Mouse (Mus musculus) ES-Bruce4 (cell line): ENCODE measurements around the gene Frmd8. TPM values are rescaled to one million over a fixed set of nuclear protein-coding genes. Genes with fewer than 3 reads are reported as not detected.

Experiments used
- H3K27ac ChIP-seq: 2 replicates; pipeline ENCODE4 v1.5.1; 2012; ENCODE audit warnings: low read length, inconsistent platforms; ENCODE audit not compliant: insufficient read depth
- H3K27me3 ChIP-seq: 2 replicates; pipeline ENCODE4 v1.6.1; 2012; ENCODE audit warnings: mild to moderate bottlenecking, low read length, inconsistent platforms; ENCODE audit not compliant: control insufficient read depth, poor library complexity, insufficient read depth, severe bottlenecking
- H3K36me3 ChIP-seq: 2 replicates; pipeline ENCODE4 v1.6.1; 2012; ENCODE audit warnings: inconsistent platforms, mild to moderate bottlenecking, low read length, moderate library complexity; ENCODE audit not compliant: control insufficient read depth, poor library complexity, insufficient read depth, severe bottlenecking
- H3K4me1 ChIP-seq: one replicate; pipeline ENCODE4 v1.8.1; 2011; ENCODE audit warnings: low read length; ENCODE audit not compliant: control insufficient read depth, insufficient read depth
- H3K4me3 ChIP-seq: 2 replicates; pipeline ENCODE4 v1.5.1; 2011; ENCODE audit warnings: low read depth, mild to moderate bottlenecking, low read length
- H3K9ac ChIP-seq: 2 replicates; pipeline ENCODE4 v1.6.1; 2012; ENCODE audit warnings: low read depth, mild to moderate bottlenecking, inconsistent platforms; ENCODE audit not compliant: poor library complexity, severe bottlenecking
- H3K9me3 ChIP-seq: replicated peaks from 2 replicates; pipeline ENCODE4 v1.6.1; 2012; ENCODE audit warnings: mild to moderate bottlenecking, low read length, inconsistent platforms; ENCODE audit not compliant: control insufficient read depth, poor library complexity, insufficient read depth, severe bottlenecking
- CTCF ChIP-seq: IDR thresholded peaks from one replicate; pipeline ENCODE4 v1.8.1; 2011; ENCODE audit warnings: low read depth, low read length
- EP300 ChIP-seq: IDR thresholded peaks from 2 replicates; pipeline ENCODE4 v1.6.1; 2011; ENCODE audit warnings: low read depth, low read length; ENCODE audit not compliant: insufficient read depth
- POLR2A ChIP-seq: IDR thresholded peaks from one replicate; pipeline ENCODE4 v1.8.1; 2011; ENCODE audit warnings: low read length; ENCODE audit not compliant: insufficient read depth
- polyA plus RNA-seq: library from polyadenylated mRNA; stranded (reverse); fragments of >200 nt; gene quantifications from 2 replicates; pipeline ENCODE4 v1.2.4, GENCODE M21; 2011; ENCODE audit warnings: low read depth; ENCODE audit not compliant: missing spikeins, insufficient read depth, insufficient read length

Frmd8 gene
- polyA plus RNA-seq, 1 experiment, result 26.3 TPM

DNA sequence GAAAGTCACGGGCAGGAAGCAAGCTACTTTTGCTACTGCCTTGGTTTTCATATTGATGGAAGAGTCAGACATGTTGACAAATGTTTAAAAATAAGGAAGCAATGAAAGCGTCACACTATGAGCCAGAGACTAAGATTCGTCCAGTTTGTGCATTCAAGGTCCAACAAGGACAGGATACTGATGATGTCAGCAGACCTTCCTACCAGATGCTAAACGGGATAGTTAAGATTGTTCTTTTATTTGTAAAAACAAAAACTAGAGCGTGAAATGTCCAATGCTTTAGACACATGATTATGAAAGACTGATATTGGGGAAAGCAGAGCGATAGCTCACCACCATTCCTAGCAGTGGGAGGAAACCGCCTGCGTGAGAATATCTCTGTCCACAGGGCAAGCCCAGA lies 37.5 kb downstream of the Frmd8 start:
- no peak for TF ChIP-seq CTCF
- no peak for TF ChIP-seq EP300
- no peak for TF ChIP-seq POLR2A
- Histone ChIP-seq H3K9me3 (no peaks in the 10 kb centered on the region; the same call in 1 of the 2 replicates), H3K27me3 (no peaks in the 10 kb centered on the region), H3K36me3 (no peaks in the 10 kb centered on the region), H3K4me3 (no peak overlapping the region), H3K27ac (peak overlapping the region; percentile 48), H3K4me1 (peaks cover 3% of the 10 kb centered on the region), H3K9ac (no peak overlapping the region)

DNA sequence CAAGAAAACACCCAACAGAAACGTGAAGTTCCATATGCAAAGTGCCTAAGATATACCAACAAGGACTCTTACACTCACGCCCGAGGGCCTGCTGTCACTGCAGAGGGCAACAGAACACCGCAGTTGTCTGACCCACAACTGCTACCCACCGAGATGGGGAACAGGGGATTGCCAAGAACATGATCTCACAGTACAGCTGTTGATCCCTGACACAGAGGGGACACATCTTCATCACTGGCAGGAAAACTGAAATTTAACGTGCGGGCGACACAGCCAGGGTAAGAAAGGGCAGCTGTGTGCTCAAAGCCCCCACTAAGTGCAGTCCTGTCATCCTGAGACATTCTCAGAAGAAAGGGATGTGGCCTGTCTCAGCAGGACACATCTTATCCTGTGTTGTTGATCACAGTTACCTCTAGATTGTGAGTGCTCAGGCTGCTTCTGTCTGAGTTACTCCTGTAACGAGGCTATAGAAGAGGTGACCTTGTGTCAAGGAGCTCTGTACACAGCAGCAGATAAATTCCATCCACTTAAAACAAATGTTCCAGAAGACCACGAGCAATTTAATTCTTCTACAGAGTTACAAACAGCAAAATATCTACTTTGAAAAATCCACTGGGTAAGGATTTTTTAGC lies 38.0 kb downstream of the Frmd8 start:
- Histone ChIP-seq H3K9ac (no peak overlapping the region), H3K9me3 (no peaks in the 10 kb centered on the region; the same call in 1 of the 2 replicates), H3K4me1 (peaks cover 3% of the 10 kb centered on the region), H3K4me3 (no peak overlapping the region), H3K27ac (peak overlapping the region; percentile 48), H3K36me3 (no peaks in the 10 kb centered on the region), H3K27me3 (no peaks in the 10 kb centered on the region)
- no peak for TF ChIP-seq EP300
- no peak for TF ChIP-seq CTCF
- TF ChIP-seq POLR2A, result no peak

DNA sequence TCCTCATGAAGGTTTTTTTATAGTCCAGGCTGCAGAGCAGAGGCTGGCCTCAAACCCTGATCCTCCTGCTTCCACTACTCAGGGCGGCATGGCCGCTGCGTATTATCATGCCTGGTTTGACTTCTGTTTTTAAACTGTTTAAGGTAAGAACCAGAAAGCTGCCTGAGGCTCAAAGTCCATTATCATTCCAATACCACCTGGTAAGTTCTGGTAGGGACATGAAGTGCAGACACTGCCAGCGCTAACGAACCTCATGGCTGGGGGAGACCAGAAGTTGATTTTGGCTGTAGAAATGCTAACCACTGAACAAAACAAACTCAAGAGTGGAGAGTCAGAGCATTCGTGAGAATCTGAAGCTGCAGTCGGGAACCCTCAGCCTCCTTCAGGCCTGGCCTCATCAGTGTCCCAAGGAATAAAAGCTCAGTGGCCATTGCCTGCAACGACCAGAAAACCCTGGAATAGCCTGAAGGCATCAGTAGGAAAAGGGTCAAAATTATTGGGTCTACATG lies 39.1 kb downstream of the Frmd8 start:
- Histone ChIP-seq H3K4me1 (peaks cover 3% of the 10 kb centered on the region), H3K27me3 (no peaks in the 10 kb centered on the region), H3K27ac (0 out of 2 replicates have a peak overlapping the region, but pooled peaks have one; percentile 7), H3K9me3 (no peaks in the 10 kb centered on the region; the same call in 1 of the 2 replicates), H3K36me3 (no peaks in the 10 kb centered on the region), H3K4me3 (no peak overlapping the region), H3K9ac (no peak overlapping the region)
- TF ChIP-seq POLR2A (no peak), EP300 (no peak), CTCF (no peak)

DNA sequence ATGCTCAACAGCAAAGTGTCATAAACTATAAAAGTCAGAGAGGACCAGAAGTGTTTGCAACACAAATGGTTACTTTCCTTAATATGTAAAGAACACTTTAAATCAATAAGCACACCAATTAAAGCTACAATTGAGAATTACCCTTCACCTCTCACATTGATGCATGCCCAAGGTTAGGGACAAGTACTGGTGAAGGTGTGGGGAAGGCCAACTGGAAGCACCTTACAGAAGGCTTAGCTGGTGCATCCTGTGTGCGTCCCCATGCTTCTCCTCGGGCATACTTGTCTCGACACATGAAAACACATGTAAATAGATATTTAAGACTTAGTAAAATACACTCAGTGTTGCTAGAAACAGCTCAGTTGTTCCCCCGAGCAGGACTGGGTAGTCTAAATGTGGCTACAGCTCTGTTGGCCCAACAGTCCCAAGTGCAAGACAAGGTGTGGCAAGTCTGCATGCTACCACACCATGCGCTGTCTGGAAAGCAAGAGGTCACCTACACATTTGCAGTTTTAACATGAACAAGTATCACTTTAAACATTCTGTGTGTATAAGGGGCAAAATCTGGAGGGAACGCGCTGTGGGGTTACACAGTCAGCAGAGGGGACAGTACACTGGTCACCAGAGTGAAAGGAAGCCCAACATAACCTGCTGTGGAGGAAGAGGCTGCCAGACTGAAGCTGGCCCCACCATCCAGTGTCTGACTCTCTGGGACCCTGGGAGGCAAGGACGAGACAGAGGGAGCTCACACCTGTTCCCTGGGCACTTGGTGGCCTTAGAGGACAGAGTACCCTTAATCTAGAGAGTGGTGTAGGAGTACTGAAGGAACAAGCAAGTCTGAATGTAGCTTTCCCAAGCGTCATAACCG lies 39.8 kb downstream of the Frmd8 start:
- peaks cover 3% of the 10 kb centered on the region for H3K4me1 ChIP-seq
- H3K9me3 ChIP-seq, result no peaks in the 10 kb centered on the region; the same call in 1 of the 2 replicates
- TF ChIP-seq EP300 (no peak), CTCF (no peak), POLR2A (no peak)
- no peak overlapping the region for H3K27ac ChIP-seq
- no peaks in the 10 kb centered on the region for H3K27me3 ChIP-seq
- no peak overlapping the region for H3K9ac ChIP-seq
- no peak overlapping the region for H3K4me3 ChIP-seq
- H3K36me3 ChIP-seq, result no peaks in the 10 kb centered on the region

GRCm38 (mm10) chr19:5834260-5834925 lies 40.7 kb downstream of the Frmd8 start:
- TF ChIP-seq EP300, result no peak
- no peak for TF ChIP-seq CTCF
- no peak for TF ChIP-seq POLR2A
- Histone ChIP-seq H3K27ac (no peak overlapping the region), H3K9ac (no peak overlapping the region), H3K9me3 (no peaks in the 10 kb centered on the region; the same call in 1 of the 2 replicates), H3K27me3 (no peaks in the 10 kb centered on the region), H3K4me1 (peaks cover 3% of the 10 kb centered on the region), H3K4me3 (no peak overlapping the region), H3K36me3 (no peaks in the 10 kb centered on the region)
